Mouse (Mus musculus) forebrain, embryonic 13.5 days (tissue): ENCODE results near the gene Chaf1a. TPM values are rescaled to one million over a fixed set of nuclear protein-coding genes. Genes with fewer than 3 reads are reported as not detected.
A peak's percentile ranks its signal among the peaks of the same experiment; 100 is the strongest.

Experiments used
- ATAC-seq: fragments of 200-750 bp; cut with Nextera tagmentation; 2 replicates; pipeline ENCODE4 v1.8.0; 2017
- H3K27ac ChIP-seq: fragments of 300-500 bp; sonication (generic); 2 replicates; pipeline ENCODE4 v1.5.1; 2015; ENCODE audit warnings: inconsistent platforms, mild to moderate bottlenecking, moderate library complexity
- H3K27me3 ChIP-seq: fragments of 300-500 bp; sonication (generic); 2 replicates; pipeline ENCODE4 v1.6.1; 2015; ENCODE audit warnings: mild to moderate bottlenecking, inconsistent platforms
- H3K36me3 ChIP-seq: fragments of 300-500 bp; sonication (generic); 2 replicates; pipeline ENCODE4 v1.6.1; 2015; ENCODE audit warnings: mild to moderate bottlenecking, inconsistent platforms; ENCODE audit not compliant: poor library complexity, severe bottlenecking
- H3K4me1 ChIP-seq: fragments of 300-500 bp; sonication (generic); 2 replicates; pipeline ENCODE4 v1.6.1; 2015; ENCODE audit warnings: inconsistent platforms
- H3K4me2 ChIP-seq: fragments of 300-500 bp; sonication (generic); 2 replicates; pipeline ENCODE4 v1.6.1; 2015; ENCODE audit warnings: inconsistent platforms, mild to moderate bottlenecking, moderate library complexity
- H3K4me3 ChIP-seq: fragments of 300-500 bp; sonication (generic); 2 replicates; pipeline ENCODE4 v1.5.1; 2015; ENCODE audit warnings: mild to moderate bottlenecking, inconsistent platforms
- H3K9ac ChIP-seq: fragments of 300-500 bp; sonication (generic); 2 replicates; pipeline ENCODE4 v1.6.1; 2015; ENCODE audit warnings: mild to moderate bottlenecking, inconsistent platforms
- H3K9me3 ChIP-seq: fragments of 300-500 bp; sonication (generic); replicated peaks from 2 replicates; pipeline ENCODE4 v1.6.1; 2016; ENCODE audit warnings: inconsistent platforms
- WGBS: fragments of 180-500 bp; shearing (Covaris S2); methylation state at CpG from one replicate; pipeline ENCODE4 v1.1.7; 2015; 5-methylcytosine and 5-hydroxymethylcytosine counted together
- polyA plus RNA-seq: library from polyadenylated mRNA; unstranded; fragments of >200 nt; fragmentation: Nextera tagmentation; extraction: Ambion mirVana; gene quantifications from 2 replicates; pipeline ENCODE4 v1.2.1, GENCODE M21; 2015

Chaf1a gene
- polyA plus RNA-seq, 1 experiment from 2014 or later, result 22.0 TPM

- H3K27me3 ChIP-seq, result peaks cover 61% of the 10 kb centered on the region
Observed at GRCm38 (mm10) chr17:56117251-56117710, 77.0 kb downstream of the Chaf1a start, which contains the start of gene Plin5. Gene Plin5 (minus strand): TSS chr17:56117596.

GRCm38 (mm10) chr17:56119431-56119830, 79.2 kb downstream of the Chaf1a start:
- peaks cover 16% of the 10 kb centered on the region for H3K36me3 ChIP-seq
- ATAC-seq, result no peak
- 47% methylated on average over 12 of the region's 12 CpGs for WGBS

More at GRCm38 (mm10) chr17:56117251-56117710, 77.0 kb downstream of the Chaf1a start, which contains the start of gene Plin5:
- under 1% methylated on average over 27 of the region's 27 CpGs for WGBS
- H3K4me3 ChIP-seq, result peak within 1 kb of the TSS; percentile 31
- peak; percentile 44 for ATAC-seq
- peaks cover 12% of the 10 kb centered on the region for H3K4me1 ChIP-seq
- H3K27ac ChIP-seq, result no peak within 1 kb of the TSS
- 0 out of 2 replicates have a peak within 1 kb of the TSS, but pooled peaks have one; percentile 34 for H3K9ac ChIP-seq
- H3K36me3 ChIP-seq, result no peaks in the 10 kb centered on the region
- H3K4me2 ChIP-seq, result peak within 1 kb of the TSS; percentile 60
- peaks cover 5% of the 10 kb centered on the region; the same call in 1 of the 2 replicates for H3K9me3 ChIP-seq

GRCm38 (mm10) chr17:56119981-56120880, 80.0 kb downstream of the Chaf1a start:
- Histone ChIP-seq H3K36me3 (peaks cover 17% of the 10 kb centered on the region), H3K27ac (no peak overlapping the region), H3K4me2 (no peak overlapping the region), H3K27me3 (peaks cover 90% of the 10 kb centered on the region), H3K4me1 (peaks cover 20% of the 10 kb centered on the region), H3K4me3 (no peak overlapping the region; the same call in 1 of the 2 replicates), H3K9me3 (peaks cover 17% of the 10 kb centered on the region), H3K9ac (no peak overlapping the region)
- ATAC-seq, result no peak
- WGBS, result 8% methylated on average over 66 of the region's 66 CpGs

More at GRCm38 (mm10) chr17:56119431-56119830, 79.2 kb downstream of the Chaf1a start:
- Histone ChIP-seq H3K9ac (no peak overlapping the region), H3K9me3 (peaks cover 17% of the 10 kb centered on the region), H3K27me3 (peaks cover 82% of the 10 kb centered on the region), H3K27ac (no peak overlapping the region), H3K4me2 (no peak overlapping the region), H3K4me3 (no peak overlapping the region), H3K4me1 (peaks cover 17% of the 10 kb centered on the region)

GRCm38 (mm10) chr17:56121826-56122225, 81.6 kb downstream of the Chaf1a start, which contains the start of gene Lrg1:
Gene Lrg1 (minus strand): TSS chr17:56122001.
- H3K4me3 ChIP-seq, result no peak within 1 kb of the TSS
- no peak for ATAC-seq
- H3K36me3 ChIP-seq, result peaks cover 27% of the 10 kb centered on the region
- peaks cover 93% of the 10 kb centered on the region for H3K27me3 ChIP-seq
- peaks cover 17% of the 10 kb centered on the region for H3K9me3 ChIP-seq
- H3K27ac ChIP-seq, result no peak within 1 kb of the TSS
- 64% methylated on average over 2 of the region's 2 CpGs for WGBS
- H3K4me1 ChIP-seq, result peaks cover 20% of the 10 kb centered on the region
- no peak within 1 kb of the TSS for H3K4me2 ChIP-seq
- H3K9ac ChIP-seq, result no peak within 1 kb of the TSS

Other genes starting within 250 kb of the Chaf1a start
- 10.7 and 12.1 TPM in 2 replicates for gene Zfp119a, start 161.5 kb upstream of the Chaf1a start, polyA plus RNA-seq
- 15.0 and 15.5 TPM in 2 replicates for gene Zfp959, start 148.3 kb upstream of the Chaf1a start, polyA plus RNA-seq
- 6.6 and 7.3 TPM in 2 replicates for gene Zfp119b, start 90.9 kb upstream of the Chaf1a start, polyA plus RNA-seq
- gene Ebi3, start 87.8 kb upstream of the Chaf1a start, polyA plus RNA-seq, result 2.4 and 2.6 TPM in 2 replicates
- gene Yju2, start 81.3 kb upstream of the Chaf1a start, polyA plus RNA-seq, result 29.2 and 32.1 TPM in 2 replicates
- 102 TPM in 2 replicates for gene Shd, start 70.0 kb upstream of the Chaf1a start, polyA plus RNA-seq
- 96.0 and 113 TPM in 2 replicates for gene Fsd1, start 53.9 kb upstream of the Chaf1a start, polyA plus RNA-seq
- 3.9 and 4.8 TPM in 2 replicates for gene Stap2, start 34.9 kb upstream of the Chaf1a start, polyA plus RNA-seq
- gene Mpnd, start 34.7 kb upstream of the Chaf1a start, polyA plus RNA-seq, result 168 TPM in 2 replicates
- 116 and 127 TPM in 2 replicates for gene Sh3gl1, start 3.8 kb upstream of the Chaf1a start, polyA plus RNA-seq
- 68.7 and 68.8 TPM in 2 replicates for gene Ubxn6, start 34.6 kb downstream of the Chaf1a start, polyA plus RNA-seq
- 163 and 169 TPM in 2 replicates for gene Hdgfl2, start 39.2 kb downstream of the Chaf1a start, polyA plus RNA-seq
- gene Plin4, start 69.4 kb downstream of the Chaf1a start, polyA plus RNA-seq, result 0.06 and 0.08 TPM in 2 replicates
- gene Plin5, start 77.2 kb downstream of the Chaf1a start, polyA plus RNA-seq, result 0.27 and 0.52 TPM in 2 replicates
- not detected in 2 replicates for gene Lrg1, start 81.6 kb downstream of the Chaf1a start, polyA plus RNA-seq
- gene Sema6b, start 99.9 kb downstream of the Chaf1a start, polyA plus RNA-seq, result 4.2 and 4.3 TPM in 2 replicates
- 8.0 and 8.4 TPM in 2 replicates for gene Tnfaip8l1, start 122.0 kb downstream of the Chaf1a start, polyA plus RNA-seq
- 56.8 and 64.5 TPM in 2 replicates for gene Mydgf, start 143.5 kb downstream of the Chaf1a start, polyA plus RNA-seq
- 32.5 and 33.0 TPM in 2 replicates for gene Dpp9, start 178.5 kb downstream of the Chaf1a start, polyA plus RNA-seq
- gene Fem1a, start 216.4 kb downstream of the Chaf1a start, polyA plus RNA-seq, result 16.5 and 19.3 TPM in 2 replicates
- 1.4 and 1.6 TPM in 2 replicates for gene Ticam1, start 236.3 kb downstream of the Chaf1a start, polyA plus RNA-seq